Mouse (Mus musculus) stomach, embryonic 15.5 days (tissue): Measurements from ENCODE around the gene Plekha5. TPM values are rescaled to one million over a fixed set of nuclear protein-coding genes. Genes with fewer than 3 reads are reported as not detected.
A peak's percentile ranks its signal among the peaks of the same experiment; 100 is the strongest.

Experiments
- ATAC-seq: fragments of 200-750 bp; cut with Nextera tagmentation; 2 replicates; pipeline ENCODE4 v1.8.0; 2017; ENCODE audit warnings: low read depth, moderate number of reproducible peaks, moderate TSS enrichment; ENCODE audit not compliant: insufficient read depth, low FRiP score
- H3K27ac ChIP-seq: fragments of 300-500 bp; sonication (generic); 2 replicates; pipeline ENCODE4 v1.5.1; 2015; ENCODE audit warnings: mild to moderate bottlenecking, inconsistent platforms
- H3K27me3 ChIP-seq: fragments of 300-500 bp; sonication (generic); replicated peaks from 2 replicates; pipeline ENCODE4 v1.6.1; 2015; ENCODE audit warnings: inconsistent platforms
- H3K36me3 ChIP-seq: fragments of 300-500 bp; sonication (generic); 2 replicates; pipeline ENCODE4 v1.6.1; 2015; ENCODE audit warnings: inconsistent platforms
- H3K4me1 ChIP-seq: fragments of 300-500 bp; sonication (generic); 2 replicates; pipeline ENCODE4 v1.6.1; 2015; ENCODE audit warnings: inconsistent platforms
- H3K4me2 ChIP-seq: fragments of 300-500 bp; sonication (generic); 2 replicates; pipeline ENCODE4 v1.6.1; 2015; ENCODE audit warnings: mild to moderate bottlenecking, inconsistent platforms
- H3K4me3 ChIP-seq: fragments of 300-500 bp; sonication (generic); replicated peaks from 2 replicates; pipeline ENCODE4 v1.5.1; 2015; ENCODE audit warnings: inconsistent platforms
- H3K9ac ChIP-seq: fragments of 300-500 bp; sonication (generic); 2 replicates; pipeline ENCODE4 v1.6.1; 2015; ENCODE audit warnings: inconsistent platforms
- H3K9me3 ChIP-seq: fragments of 300-500 bp; sonication (generic); 2 replicates; pipeline ENCODE4 v1.6.1; 2016; ENCODE audit warnings: inconsistent platforms
- WGBS: fragments of 180-500 bp; shearing (Covaris S2); methylation state at CpG from one replicate; pipeline ENCODE4 v1.1.7; 2015; 5-methylcytosine and 5-hydroxymethylcytosine counted together
- polyA plus RNA-seq: library from polyadenylated mRNA; unstranded; fragments of >200 nt; fragmentation: Nextera tagmentation; extraction: Ambion mirVana; gene quantifications from 2 replicates; pipeline ENCODE4 v1.2.1, GENCODE M21; 2015

Gene Plekha5
- polyA plus RNA-seq, 1 experiment from 2014 or later = 46.7 TPM

- no peaks in the 10 kb centered on the region for H3K36me3 ChIP-seq
- H3K9me3 ChIP-seq = no peaks in the 10 kb centered on the region
- WGBS = 88% methylated on average over 7 of the region's 7 CpGs
- H3K27me3 ChIP-seq = no peaks in the 10 kb centered on the region
- no peaks in the 10 kb centered on the region for H3K4me1 ChIP-seq
- H3K9ac ChIP-seq = no peak overlapping the region
- H3K4me2 ChIP-seq = no peak overlapping the region
- H3K27ac ChIP-seq = no peak overlapping the region
- no peak for ATAC-seq
- no peak overlapping the region for H3K4me3 ChIP-seq
Observed at GRCm38 (mm10) chr6:140460398-140460797, 36.5 kb downstream of the Plekha5 start.

DNA sequence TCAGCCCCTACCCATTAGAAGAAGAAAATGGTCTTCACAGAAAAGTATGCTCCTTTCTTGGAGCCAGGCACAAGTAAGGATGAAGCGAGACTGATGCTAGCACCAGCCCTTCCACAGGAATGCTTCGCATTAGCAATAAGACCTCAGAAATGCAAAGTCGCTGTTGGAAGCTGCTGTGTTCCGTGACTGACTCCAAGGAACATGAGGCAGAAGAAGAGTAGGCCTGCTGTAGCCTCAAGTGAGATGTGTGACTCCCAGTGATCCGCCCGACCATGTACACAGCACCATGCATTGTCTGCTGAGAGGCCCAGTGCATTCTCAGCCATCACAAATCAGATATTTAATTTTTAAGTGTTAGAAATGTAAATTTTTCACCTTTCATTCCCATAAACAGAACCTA, 41.0 kb downstream of the Plekha5 start:
- Histone ChIP-seq H3K27me3 (no peaks in the 10 kb centered on the region), H3K36me3 (no peaks in the 10 kb centered on the region), H3K4me1 (peaks cover 5% of the 10 kb centered on the region; the same call in 1 of the 2 replicates), H3K9ac (no peak overlapping the region), H3K4me3 (no peak overlapping the region), H3K27ac (no peak overlapping the region), H3K4me2 (no peak overlapping the region), H3K9me3 (no peaks in the 10 kb centered on the region)
- WGBS = 87% methylated on average over 6 of the region's 6 CpGs
- no peak for ATAC-seq

- H3K27me3 ChIP-seq = no peaks in the 10 kb centered on the region
- peak overlapping the region; percentile 21; the same call in 1 of the 2 replicates for H3K27ac ChIP-seq
Observed at GRCm38 (mm10) chr6:140465946-140466646, 42.2 kb downstream of the Plekha5 start.

DNA sequence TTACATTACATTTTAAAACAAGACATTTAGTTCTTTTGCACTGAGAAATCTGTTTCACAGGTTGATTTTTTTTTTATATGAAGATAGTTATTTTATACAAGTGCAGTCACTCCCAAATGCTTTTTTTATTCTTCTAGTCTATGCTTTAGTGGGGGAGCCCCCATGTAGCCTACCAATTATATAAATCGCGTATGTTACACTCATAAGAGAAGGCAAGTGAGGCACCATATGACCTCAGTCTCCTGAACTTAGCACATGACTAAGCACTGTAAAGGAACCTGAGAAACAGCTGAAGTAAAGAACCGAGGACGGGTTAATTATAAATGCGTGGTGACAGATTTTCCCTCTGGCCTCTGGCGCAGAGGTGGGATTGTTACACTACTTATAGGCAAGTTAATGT, 43.0 kb downstream of the Plekha5 start:
- ATAC-seq = no peak
- no peak overlapping the region for H3K4me3 ChIP-seq
- H3K27ac ChIP-seq = no peak overlapping the region
- H3K4me2 ChIP-seq = no peak overlapping the region
- no peak overlapping the region for H3K9ac ChIP-seq
- 85% methylated on average over 6 of the region's 6 CpGs for WGBS
- H3K9me3 ChIP-seq = no peaks in the 10 kb centered on the region
- H3K4me1 ChIP-seq = peaks cover 5% of the 10 kb centered on the region; the same call in 1 of the 2 replicates
- no peaks in the 10 kb centered on the region for H3K27me3 ChIP-seq
- H3K36me3 ChIP-seq = no peaks in the 10 kb centered on the region

More at GRCm38 (mm10) chr6:140465946-140466646, 42.2 kb downstream of the Plekha5 start:
- WGBS = 67% methylated on average over 9 of the region's 9 CpGs
- Histone ChIP-seq H3K9ac (no peak overlapping the region), H3K36me3 (no peaks in the 10 kb centered on the region), H3K4me2 (no peak overlapping the region), H3K4me3 (no peak overlapping the region), H3K9me3 (no peaks in the 10 kb centered on the region), H3K4me1 (peaks cover 5% of the 10 kb centered on the region; the same call in 1 of the 2 replicates)
- peak; percentile 79 for ATAC-seq

DNA sequence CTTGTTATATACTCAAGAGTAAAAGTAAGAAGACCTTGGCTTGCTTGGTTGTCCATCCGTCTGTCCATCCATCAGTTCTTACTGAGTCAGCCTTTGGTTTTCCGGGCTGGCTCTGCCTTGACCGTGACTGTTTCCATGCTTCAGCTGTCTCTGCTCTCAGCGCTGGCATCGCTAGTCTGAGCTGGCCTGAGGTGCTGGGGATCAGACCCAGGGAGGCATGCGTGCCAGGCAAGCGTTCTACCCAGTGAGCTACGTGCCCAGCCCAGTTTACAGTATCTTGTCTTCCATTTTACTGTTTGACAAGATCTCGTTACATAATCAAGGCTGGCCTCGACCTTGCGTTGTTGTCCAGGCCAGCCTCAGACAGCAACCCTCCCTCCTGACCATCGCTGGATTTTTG, 44.0 kb downstream of the Plekha5 start:
- no peak overlapping the region for H3K9ac ChIP-seq
- 93% methylated on average over 12 of the region's 12 CpGs for WGBS
- no peak overlapping the region for H3K4me2 ChIP-seq
- H3K4me1 ChIP-seq = peaks cover 5% of the 10 kb centered on the region; the same call in 1 of the 2 replicates
- H3K9me3 ChIP-seq = no peaks in the 10 kb centered on the region
- ATAC-seq = no peak
- H3K27ac ChIP-seq = no peak overlapping the region
- H3K27me3 ChIP-seq = no peaks in the 10 kb centered on the region
- H3K36me3 ChIP-seq = no peaks in the 10 kb centered on the region
- no peak overlapping the region for H3K4me3 ChIP-seq

GRCm38 (mm10) chr6:140469791-140470190, 45.9 kb downstream of the Plekha5 start:
- peaks cover 5% of the 10 kb centered on the region; the same call in 1 of the 2 replicates for H3K4me1 ChIP-seq
- WGBS = 69% methylated on average over 6 of the region's 6 CpGs
- H3K4me3 ChIP-seq = no peak overlapping the region
- H3K9ac ChIP-seq = no peak overlapping the region
- H3K36me3 ChIP-seq = no peaks in the 10 kb centered on the region
- H3K27me3 ChIP-seq = no peaks in the 10 kb centered on the region
- ATAC-seq = no peak
- H3K9me3 ChIP-seq = no peaks in the 10 kb centered on the region
- H3K27ac ChIP-seq = no peak overlapping the region
- H3K4me2 ChIP-seq = no peak overlapping the region

DNA sequence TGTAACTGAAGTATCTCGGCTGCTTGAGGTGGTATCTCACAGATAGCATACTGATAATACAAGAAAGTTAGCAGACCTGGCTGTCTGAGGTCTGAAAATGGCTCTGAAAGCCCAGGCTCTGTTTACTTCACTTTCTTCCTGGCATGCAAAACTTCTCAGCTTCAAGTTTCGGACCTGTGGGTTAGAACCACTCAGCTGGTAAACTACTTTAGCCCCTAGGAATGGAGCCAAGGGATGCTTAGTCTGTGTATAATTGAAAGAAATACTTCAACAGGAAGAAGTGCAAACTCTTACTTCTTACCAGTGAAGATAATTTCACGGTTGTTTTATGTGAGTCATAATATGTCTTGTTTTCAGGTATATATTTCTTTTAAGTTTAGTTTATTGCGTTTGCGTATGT, 47.9 kb downstream of the Plekha5 start:
- Histone ChIP-seq H3K9ac (no peak overlapping the region), H3K27ac (no peak overlapping the region), H3K36me3 (no peaks in the 10 kb centered on the region), H3K4me2 (no peak overlapping the region), H3K4me1 (no peaks in the 10 kb centered on the region), H3K4me3 (no peak overlapping the region), H3K27me3 (no peaks in the 10 kb centered on the region), H3K9me3 (no peaks in the 10 kb centered on the region)
- no peak for ATAC-seq
- WGBS = 70% methylated on average over 5 of the region's 5 CpGs

- ATAC-seq = no peak
- 58% methylated on average over 4 of the region's 4 CpGs for WGBS
Observed at GRCm38 (mm10) chr6:140472345-140472744, 48.5 kb downstream of the Plekha5 start.

GRCm38 (mm10) chr6:140475393-140476087, 51.7 kb downstream of the Plekha5 start:
- Histone ChIP-seq H3K27me3 (no peaks in the 10 kb centered on the region), H3K9ac (no peak overlapping the region), H3K4me1 (peaks cover 11% of the 10 kb centered on the region; the same call in 1 of the 2 replicates), H3K36me3 (no peaks in the 10 kb centered on the region), H3K27ac (no peak overlapping the region), H3K9me3 (no peaks in the 10 kb centered on the region), H3K4me3 (no peak overlapping the region), H3K4me2 (no peak overlapping the region)
- ATAC-seq = no peak
- 78% methylated on average over 9 of the region's 9 CpGs for WGBS

More at GRCm38 (mm10) chr6:140472345-140472744, 48.5 kb downstream of the Plekha5 start:
- H3K36me3 ChIP-seq = no peaks in the 10 kb centered on the region
- no peaks in the 10 kb centered on the region for H3K9me3 ChIP-seq
- H3K4me2 ChIP-seq = no peak overlapping the region
- no peak overlapping the region for H3K4me3 ChIP-seq
- no peak overlapping the region for H3K27ac ChIP-seq
- H3K9ac ChIP-seq = no peak overlapping the region
- peaks cover 5% of the 10 kb centered on the region; the same call in 1 of the 2 replicates for H3K4me1 ChIP-seq
- H3K27me3 ChIP-seq = no peaks in the 10 kb centered on the region

DNA sequence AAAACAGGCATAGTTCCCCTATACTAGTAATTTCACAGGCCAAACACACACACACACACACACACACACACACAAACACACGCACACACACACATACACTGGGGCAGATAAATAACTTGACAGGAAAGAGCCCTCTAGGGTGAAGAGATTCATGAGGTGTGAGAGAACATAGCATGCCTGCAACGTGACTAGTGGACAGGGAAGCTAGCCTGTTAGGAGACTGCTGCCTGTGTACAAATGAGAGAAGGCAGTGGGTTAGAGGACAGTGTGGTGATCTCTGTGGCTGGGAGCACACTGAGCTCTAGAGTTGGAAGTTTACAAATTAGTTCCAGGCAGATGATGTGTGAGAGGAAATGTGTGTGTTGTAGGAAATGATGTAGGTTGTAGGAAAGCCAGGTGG, 53.1 kb downstream of the Plekha5 start:
- peaks cover 15% of the 10 kb centered on the region; the same call in 1 of the 2 replicates for H3K4me1 ChIP-seq
- no peaks in the 10 kb centered on the region for H3K27me3 ChIP-seq
- WGBS = 56% methylated on average over 2 of the region's 2 CpGs
- no peaks in the 10 kb centered on the region for H3K9me3 ChIP-seq
- no peak overlapping the region for H3K27ac ChIP-seq
- no peak overlapping the region for H3K9ac ChIP-seq
- H3K4me3 ChIP-seq = no peak overlapping the region
- no peak for ATAC-seq
- no peak overlapping the region for H3K4me2 ChIP-seq
- H3K36me3 ChIP-seq = no peaks in the 10 kb centered on the region

DNA sequence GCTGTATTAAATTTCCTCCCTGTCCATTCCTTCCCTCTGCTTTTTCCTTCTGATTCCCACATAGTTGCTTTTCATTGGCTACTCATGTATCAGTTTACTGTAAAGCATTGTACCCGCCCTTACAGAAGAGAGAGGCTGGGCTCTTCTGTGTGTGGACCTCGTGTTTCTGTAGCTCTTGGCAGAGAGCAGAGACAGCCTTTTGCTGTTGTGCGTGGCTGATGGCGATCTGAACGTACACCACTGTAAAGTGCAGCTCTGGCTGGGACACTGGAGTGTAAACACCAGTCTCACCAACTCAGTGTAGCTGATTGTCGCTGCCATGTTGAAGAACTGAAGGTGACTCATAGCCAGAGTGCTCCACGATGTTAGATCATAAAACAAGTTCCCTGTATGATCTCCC, 54.2 kb downstream of the Plekha5 start:
- Histone ChIP-seq H3K4me3 (no peak overlapping the region), H3K36me3 (no peaks in the 10 kb centered on the region), H3K27ac (peak overlapping the region; percentile 23), H3K4me2 (no peak overlapping the region), H3K27me3 (no peaks in the 10 kb centered on the region), H3K9ac (no peak overlapping the region), H3K9me3 (no peaks in the 10 kb centered on the region), H3K4me1 (peaks cover 17% of the 10 kb centered on the region; the same call in 1 of the 2 replicates)
- peak; percentile 60 for ATAC-seq
- 21% methylated on average over 7 of the region's 7 CpGs for WGBS

GRCm38 (mm10) chr6:140478943-140479342, 55.1 kb downstream of the Plekha5 start:
- WGBS = 91% methylated on average over 5 of the region's 5 CpGs
- H3K4me3 ChIP-seq = no peak overlapping the region
- no peak overlapping the region for H3K4me2 ChIP-seq
- no peaks in the 10 kb centered on the region for H3K36me3 ChIP-seq
- H3K27me3 ChIP-seq = no peaks in the 10 kb centered on the region
- no peak overlapping the region for H3K9ac ChIP-seq
- H3K4me1 ChIP-seq = peaks cover 22% of the 10 kb centered on the region; the same call in 1 of the 2 replicates
- no peak overlapping the region for H3K27ac ChIP-seq
- no peak for ATAC-seq
- H3K9me3 ChIP-seq = no peaks in the 10 kb centered on the region
